Mouse (Mus musculus) thymus, adult 18-20 months (tissue): ENCODE measurements around the gene Rpl18.

Experiments
- DNase-seq, 2 experiments: peaks; one replicate each; pipeline ENCODE4 v3.0.0; 2022; ENCODE audit warnings: mixed read lengths in 2 of 2

Gene Rpl18

DNA sequence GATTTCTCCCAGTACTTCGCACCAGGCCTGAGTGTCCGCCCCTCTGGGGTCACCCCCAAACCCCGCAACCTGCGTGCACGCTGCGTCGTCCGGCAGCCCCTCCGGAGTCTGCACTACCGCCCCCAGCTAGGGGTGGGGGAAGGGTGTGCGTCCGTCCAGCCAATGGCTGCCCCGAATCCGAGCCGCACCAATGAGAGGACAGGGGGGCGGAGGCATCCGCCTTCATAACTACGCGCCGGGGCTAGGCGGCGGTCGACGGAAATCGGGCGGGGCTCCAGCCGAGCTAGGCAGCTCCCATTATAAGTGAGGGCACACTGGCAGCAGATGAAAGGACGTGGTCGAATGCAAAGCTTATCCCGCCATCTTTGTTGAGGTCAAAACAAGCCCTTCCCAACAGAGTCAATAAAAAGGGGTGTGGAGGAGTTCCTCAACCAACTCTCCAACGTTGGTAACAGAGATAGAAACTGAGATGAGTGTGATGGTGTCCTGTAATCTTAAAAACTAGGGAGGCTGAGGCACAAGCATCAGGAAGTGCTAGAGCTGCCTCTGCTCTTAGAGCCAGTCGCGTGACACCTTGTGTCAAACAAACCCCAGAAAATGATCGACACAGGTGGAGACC, at the start of gene Rpl18:
TSS of gene Rpl18 (plus strand) at position 368 of the 619 bp plus-strand sequence.
- DNase-seq: peak; percentile 98

DNA sequence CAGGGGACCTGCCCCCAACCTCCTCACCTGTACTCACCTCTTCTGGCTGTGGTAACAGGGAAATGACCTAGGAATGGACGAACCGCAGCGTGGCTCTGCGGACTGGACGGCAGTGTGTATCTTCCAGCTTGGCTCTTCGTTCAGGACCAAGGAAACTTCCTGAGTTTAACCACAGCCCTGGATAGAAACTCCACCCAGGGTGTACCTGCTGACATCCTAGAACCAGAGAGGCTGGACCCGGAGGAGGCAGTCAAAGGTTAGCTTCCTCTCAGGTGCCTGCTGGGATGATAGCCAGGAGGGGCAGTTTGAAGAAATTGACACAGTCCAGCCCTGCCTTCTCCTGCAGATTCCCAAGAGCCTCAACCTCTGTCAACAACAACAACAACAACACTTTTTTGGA, 49.1 kb upstream of the Rpl18 start, which contains the start of gene Fut2:
TSS of gene Fut2 (minus strand) at position 234 of the 400 bp plus-strand sequence.
- DNase-seq: no peak

DNA sequence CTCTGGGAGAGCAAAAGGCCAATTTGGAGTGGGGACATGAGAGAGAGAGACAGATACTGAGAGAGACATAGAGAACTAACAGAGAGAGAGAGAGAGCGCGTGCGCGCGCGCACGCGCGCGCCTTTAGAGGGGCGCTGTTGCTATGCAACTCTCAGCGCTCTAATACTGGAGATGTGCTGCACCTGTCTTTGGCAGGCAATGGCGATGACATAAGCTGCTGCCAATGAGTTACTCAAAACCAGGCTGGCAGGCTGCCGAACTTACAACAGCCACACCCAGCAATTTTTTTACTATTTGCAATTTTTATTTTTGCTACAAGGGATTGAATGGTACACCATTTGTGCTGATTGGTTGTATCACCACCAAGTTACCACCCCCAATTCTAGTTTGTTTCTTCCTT, 47.5 kb upstream of the Rpl18 start:
- DNase-seq: no peak

DNA sequence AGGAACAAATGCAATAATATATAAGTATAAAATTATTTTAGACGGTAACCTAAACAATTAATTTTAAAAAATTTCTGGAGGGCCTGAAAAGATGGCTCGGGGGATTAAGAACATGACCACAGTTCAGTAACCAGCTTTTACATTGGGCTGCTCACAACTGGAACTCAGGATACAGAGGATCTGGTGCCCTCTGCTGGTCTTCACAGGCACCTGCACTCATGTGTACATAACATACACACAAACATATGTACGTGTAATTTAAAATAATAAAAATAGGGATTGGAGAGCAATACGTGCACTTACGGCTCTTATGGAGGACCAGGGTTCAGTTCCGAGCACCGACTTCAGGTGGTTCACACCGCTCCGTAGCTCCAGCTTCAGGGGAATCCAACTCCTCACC, 46.3 kb upstream of the Rpl18 start:
- DNase-seq: no peak

DNA sequence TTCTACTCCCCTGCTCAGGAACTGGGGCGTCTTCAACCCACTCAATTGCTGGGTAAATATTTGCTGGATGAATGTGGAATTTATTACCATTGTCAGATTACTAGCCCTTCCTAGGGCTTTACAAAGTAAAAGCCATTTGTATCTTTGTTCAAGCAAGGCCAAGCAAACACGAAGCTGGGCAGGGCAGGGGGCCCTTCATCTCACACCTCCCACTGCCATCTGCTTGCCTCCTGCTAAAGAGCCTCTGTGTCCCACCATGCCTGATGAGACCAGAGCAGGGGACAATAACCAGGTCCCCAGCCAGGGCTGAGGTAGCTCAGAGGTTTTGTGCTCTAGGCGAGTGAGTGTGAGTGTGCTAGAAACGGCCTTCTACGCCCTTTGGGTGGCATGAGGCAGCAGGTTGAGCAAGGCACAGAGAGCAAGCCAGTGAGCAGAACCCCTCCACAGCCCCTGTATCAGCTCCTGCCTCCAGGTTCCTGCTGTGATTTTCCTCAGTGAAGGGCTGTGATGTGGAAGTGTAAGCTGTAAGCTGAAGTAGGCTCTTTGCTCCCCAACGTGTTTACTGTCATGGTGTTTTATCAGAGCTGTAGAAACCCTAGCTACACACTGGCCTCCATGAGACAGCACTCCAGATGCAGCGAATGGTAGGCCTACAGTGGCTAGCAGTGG, 37.5 kb upstream of the Rpl18 start:
- no peak for DNase-seq

DNA sequence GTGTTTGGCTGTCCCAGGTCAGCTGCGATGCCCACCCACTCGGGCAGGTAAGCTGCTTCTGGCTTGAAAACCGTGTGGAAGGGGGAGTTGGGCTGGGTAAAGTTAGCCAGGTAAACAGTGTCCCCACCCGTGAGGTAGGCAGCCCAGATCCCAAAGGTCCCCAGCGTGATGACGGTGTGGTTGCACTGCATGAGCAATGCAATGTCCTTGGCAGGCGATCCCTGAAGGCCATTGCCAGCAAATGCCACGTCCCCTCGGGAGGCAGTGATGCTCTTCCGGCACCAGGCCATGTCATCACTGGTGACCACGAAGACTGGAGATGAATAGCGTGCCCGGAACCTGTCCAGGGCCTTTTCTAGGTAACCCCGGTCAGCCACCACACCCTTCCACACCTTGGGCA, 36.7 kb upstream of the Rpl18 start:
- DNase-seq: no peak

DNA sequence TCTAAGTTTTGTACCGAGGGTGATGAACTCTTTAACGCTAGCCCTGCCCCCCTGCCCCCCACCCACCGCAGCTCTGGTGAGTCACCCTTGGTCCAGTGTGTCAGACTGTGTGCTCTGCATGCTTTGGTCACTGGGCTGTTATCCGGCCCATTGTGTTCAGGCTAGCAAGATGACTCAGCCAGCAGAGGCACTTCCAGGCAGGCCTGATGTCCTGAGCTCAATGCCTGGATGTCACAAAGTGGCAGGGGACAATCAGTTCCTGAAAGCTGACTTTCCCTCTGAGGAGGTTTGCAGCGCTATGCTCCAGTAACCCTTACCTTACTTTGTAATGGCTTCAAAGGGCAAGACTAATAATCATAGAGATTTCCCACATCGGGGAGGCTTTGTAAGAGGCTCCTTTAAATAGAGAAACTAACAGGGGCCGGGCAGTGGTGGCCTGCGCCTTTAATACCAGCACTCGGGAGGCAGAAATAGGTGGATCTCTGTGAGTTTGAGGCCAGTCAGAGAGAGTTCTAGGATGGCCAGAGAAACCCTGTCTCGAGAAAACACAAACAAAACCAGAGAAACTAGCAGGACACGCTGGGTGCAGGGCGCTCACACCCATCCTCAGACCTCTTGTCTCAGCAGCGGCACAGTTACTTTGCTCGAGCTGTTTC, 35.2 kb upstream of the Rpl18 start:
- DNase-seq: no peak

DNA sequence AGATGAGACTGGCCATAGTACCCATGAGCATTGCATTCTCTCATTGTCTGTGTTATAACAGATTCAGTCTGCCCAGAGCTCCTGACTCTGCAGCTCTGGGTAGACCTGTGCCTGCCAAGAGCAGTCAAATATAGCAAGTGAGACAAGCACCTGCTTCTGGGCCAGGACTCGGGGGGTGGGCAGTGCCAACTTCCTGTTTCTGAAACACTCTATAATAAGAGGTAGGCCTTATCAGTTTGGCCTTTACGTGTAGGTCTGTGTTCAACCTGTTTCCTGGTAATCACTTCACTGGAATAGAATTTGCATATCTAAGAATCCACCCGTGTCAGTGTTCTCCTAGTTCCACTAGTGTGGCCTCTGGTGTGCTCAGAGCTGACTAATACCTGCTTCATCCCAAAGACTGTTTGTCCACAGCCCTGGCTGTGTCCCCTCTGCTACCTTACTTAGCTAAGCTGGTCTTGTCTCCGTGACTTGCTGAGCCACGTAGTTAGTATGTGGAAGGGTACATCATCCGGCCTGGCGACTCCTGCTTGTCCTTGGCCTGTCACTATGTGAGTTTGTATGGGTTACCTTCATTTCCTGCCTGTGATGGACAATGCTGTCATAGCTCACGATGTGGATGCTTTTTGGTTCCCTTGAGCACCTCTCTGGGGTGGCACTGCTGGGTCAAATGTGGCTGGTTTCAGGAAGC, 34.1 kb upstream of the Rpl18 start:
- DNase-seq: no peak

DNA sequence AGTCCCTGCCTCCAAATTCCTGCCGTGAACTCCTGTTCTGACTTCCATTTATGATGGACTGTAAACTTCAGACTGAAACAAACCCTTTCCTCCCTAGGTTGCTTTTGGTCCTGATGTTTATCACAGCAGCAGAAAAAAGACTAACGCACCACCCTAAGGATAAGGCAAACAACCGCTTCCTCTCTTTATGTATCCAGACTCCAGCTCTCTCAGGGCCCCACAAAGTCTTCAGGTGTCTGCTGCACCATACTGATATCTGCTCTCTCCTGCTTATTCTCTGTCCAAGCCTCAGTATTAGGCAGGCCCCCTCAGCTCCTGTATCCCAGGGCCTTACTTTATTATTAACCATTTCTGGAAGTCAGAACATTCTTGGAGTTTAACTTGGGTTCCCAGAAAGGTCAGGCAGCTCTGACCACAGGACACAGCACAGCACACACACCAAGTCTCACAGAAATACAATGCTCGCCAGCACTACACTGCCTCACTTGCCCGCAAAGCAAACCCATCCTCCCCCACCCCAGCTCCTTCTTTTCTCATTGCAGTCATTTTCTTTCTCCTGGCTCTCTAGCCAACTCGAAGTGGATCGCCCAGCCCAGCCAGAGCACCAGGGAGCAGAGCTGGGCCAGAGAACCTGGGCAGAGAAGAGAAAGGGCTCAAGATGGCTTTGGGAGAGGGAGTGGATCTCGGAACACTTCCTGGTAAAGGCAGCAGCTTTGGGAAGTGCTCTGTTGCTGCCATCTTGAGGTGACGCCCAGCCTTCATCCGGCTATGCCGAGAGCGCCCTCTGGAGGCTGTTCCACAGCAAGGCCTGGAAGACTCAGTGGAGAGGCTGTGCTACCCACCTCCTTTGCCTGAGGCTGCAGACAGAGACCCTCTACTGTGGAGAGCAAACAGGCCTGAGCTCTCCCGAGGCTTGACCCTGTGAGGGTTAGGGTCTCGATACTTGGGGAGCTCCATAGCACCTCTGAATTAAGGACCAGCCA, 32.8 kb upstream of the Rpl18 start:
- peak; percentile 50 to 67 for DNase-seq

DNA sequence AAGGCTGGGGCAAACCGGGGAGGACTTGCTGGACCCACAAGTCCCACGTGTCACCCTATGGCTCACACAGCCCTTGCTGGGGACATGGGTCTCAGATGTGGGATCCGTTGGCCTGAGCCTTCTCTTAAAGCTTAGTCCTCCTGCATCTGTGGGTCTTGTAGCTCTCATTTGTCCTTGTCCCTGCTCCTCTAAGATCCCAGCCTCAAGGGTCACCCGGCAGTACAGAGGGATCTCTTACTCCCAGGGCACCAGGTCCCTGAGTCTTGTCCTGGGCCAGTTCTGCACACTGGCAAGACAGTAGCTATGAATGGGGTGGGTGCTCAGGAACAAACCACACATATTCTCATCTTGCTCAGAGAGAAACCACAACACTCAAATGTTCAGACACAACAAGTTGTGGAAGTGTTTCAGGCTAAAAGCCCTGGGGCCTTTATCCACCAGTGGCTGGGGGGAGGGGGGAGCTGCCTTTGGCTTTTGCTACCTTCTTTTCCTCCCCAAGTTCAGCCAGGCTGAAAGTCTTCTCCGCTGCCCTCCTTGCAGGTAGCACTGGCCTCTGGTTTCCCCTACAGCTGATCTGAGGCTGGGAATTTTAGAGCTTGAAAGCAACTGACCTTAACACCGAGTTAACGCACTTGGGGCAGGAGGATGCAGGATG, 31.7 kb upstream of the Rpl18 start, which contains the start of gene Ntn5:
TSS of gene Ntn5 (plus strand) at position 627 of the 655 bp plus-strand sequence.
- no peak for DNase-seq

DNA sequence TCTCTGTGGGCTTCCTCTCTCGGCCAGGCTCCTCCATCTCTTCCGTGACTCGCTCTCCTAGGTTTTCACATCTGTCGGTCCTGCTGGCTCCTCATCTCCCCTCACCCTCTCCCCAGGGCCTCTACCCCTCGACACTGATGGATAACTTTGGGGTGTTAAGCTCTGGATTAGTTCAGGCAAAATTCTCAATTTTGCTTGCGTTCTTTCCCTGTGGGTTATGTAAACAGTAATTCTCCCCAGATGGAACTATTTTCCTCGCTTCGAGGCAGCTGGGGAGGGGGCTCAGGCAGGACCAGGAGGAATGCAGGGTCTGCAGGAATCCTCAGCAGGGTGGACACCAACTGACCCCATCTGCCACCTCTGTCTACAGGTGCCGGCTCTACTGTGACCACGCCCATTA, 29.4 kb upstream of the Rpl18 start:
- DNase-seq: no peak

DNA sequence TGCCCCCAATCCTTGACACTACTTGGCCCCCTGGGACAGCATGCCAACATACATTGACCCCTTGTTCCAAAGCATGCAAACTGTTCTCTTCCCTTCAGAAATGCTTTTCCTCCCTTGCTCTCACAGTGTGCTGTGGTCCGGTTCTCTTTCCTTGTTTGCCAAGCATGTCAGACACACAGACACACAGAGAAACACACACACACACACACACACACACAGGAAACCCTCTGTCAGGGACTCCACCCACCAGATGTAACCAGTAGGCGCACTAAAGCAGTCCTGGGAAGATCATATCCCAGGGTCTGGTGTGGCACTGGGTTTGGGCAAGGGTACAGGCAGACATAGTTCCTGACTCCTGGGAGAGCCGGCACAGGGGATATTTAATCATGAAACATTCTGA, 28.4 kb upstream of the Rpl18 start:
- no peak for DNase-seq

DNA sequence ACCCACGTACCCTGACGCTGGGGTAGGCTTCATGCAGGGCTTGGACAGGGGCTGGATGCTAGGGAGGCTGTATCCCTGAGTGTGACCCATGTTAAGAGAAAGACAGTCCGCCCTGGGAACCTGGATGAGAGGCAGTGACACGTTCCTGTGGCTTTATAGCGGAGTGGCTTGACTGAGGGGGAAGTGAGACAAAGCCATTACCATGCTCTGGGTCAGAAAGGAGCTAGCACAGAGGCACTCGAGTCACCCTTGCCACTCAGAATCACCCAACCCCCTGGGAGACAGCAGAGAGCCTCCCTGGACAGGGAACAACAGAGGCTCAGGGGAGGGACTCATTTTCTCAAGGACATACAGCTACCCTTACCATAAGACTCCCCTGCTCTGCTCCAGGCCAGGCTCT, 26.2 kb upstream of the Rpl18 start:
- no peak for DNase-seq

DNA sequence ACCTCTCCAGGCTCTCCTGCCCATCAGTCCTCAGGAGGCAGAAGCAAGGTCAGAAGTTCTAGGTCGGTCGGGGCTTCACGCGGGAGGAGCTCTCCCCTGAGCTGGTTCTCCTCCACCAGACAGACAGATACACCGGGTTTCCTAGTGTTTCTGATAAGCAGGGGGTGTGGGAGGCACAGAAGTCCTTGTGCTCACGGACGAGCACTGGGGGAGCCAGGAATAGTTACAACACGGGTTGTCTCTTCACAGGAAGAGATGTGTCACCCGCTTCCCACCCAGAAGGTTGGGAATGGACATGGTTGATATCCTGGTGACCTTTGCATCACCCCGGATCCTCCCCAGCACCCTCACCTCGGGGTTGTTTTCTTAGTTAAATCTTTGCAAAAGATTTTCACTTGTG, 25.5 kb upstream of the Rpl18 start:
- DNase-seq: no peak

DNA sequence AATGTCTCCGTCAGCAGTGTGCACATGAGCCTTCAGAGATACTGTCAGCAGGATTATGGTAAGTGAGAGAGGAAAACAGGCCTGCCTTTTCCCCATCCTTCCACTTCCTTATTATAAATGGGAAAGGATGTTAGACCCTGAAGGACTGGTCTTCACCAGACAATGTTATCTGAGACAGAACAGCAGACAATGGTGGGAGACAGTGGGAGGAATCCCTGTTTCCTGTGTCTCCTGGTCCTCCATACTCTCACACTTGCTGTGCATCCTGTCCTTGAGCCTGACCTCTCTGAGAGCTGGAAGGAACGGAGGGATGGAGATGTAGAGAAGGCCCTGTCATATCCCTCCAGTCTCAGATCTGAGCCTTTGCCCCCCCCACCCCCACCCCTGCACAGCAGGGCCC, 22.9 kb upstream of the Rpl18 start:
- DNase-seq: no peak

DNA sequence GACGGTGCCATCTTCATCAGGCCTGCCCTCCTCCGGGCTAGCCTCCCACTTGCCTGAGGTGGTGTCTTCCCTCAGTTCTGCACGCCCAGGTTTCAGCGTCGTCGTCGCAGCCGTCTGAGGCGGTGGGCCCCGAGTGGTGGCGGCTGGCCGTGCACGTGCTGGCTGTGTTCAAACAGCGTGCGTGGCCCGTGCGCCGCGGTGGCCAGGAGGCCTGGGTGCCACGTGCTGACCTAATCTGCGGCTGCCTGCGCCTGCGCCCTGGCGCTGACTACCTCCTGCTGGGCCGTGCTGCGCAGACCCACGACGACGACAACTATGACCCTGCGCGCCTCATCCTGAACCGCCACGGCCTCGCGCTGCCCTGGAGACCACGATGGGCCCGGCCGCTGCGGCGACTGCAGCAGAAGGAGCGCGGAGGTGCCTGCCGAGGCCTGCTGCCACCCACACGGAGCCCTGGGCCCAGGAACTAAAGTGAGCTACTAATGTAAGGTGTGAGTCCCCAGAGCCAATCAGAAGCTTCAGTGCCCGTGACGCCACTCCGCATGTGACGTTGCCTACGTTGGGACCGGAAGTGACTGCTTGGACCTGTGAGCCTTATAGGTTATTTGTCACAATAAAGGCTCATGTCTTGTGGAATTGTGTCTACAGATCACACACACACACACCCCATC, 21.2 kb upstream of the Rpl18 start, which contains the start of gene Sec1:
TSS of gene Sec1 (minus strand) at position 482 of the 671 bp plus-strand sequence.
- DNase-seq: no peak

DNA sequence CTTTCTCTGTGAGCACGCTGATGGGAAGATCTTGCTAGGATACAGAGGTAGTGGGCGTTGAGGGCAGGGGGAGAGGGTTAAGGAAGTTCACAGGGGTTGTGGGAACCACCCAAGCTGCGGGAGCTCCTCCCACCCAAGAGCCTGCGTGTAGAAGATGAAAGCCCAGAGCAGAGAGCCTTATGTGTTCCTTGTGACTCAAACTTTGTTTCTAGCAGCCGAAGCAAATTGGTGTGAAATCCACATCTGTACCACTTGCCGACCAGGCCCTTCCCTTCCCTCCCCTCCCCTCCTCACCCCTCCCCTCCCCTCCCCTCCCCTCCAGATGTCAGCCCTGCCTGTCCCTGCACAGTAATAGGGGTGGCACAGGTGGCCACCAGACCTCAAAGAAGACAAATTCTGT, 20.2 kb upstream of the Rpl18 start:
- peak in 1 of 2 experiments; percentile 41 for DNase-seq

DNA sequence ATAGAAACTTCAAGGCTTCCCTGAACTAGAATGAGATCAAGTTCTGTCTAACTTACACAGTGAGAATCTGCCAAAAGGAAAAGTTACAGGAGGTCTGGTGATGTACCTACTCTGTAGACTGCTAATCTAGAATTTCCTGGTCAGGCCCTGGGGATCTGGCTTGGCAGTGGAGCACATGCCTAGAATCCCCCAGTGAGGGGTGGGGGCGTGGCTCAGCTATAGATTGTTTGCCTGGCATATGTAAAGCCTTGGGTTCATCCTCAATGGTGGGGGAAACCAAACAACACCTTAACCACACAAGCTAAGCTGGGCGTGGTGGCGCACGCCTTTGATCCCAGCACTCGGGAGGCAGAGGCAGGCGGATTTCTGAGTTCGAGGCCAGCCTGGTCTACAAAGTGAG, 17.4 kb upstream of the Rpl18 start:
- no peak for DNase-seq

DNA sequence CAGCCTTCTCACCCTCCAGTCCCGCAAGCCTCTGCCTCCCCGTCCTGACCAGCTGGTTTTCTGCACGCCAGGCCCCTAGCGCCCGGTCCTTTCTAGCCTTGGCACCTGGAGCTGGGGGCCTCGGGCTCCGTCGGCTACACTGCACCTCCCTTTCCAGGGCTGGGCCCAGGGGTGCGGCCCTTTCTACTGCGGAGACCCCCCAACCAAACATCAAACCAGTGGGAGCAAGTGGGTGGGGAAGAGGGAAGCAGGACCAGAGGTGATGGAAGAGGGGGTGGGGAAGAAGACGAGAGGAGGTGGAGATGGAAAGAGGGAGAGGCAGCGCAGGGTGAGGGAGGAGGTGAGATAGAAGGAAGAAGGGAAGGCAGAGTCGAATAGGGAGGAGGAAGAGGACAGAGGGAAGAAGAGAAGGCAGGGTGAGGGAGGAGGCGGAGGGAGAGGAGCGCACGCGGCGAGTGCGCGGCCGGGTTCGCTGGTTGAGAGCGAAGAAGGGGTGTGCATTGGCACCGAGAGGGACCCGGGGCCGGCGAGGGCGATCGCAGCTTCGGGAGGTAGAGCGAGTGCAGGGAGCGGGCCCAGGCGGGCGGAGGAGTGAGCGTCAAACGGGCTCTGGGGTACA, 15.6 kb upstream of the Rpl18 start, which contains the start of gene Car11:
TSS of gene Car11 (plus strand) at position 321 of the 619 bp plus-strand sequence.
- peak in 1 of 2 experiments; percentile 12 for DNase-seq

DNA sequence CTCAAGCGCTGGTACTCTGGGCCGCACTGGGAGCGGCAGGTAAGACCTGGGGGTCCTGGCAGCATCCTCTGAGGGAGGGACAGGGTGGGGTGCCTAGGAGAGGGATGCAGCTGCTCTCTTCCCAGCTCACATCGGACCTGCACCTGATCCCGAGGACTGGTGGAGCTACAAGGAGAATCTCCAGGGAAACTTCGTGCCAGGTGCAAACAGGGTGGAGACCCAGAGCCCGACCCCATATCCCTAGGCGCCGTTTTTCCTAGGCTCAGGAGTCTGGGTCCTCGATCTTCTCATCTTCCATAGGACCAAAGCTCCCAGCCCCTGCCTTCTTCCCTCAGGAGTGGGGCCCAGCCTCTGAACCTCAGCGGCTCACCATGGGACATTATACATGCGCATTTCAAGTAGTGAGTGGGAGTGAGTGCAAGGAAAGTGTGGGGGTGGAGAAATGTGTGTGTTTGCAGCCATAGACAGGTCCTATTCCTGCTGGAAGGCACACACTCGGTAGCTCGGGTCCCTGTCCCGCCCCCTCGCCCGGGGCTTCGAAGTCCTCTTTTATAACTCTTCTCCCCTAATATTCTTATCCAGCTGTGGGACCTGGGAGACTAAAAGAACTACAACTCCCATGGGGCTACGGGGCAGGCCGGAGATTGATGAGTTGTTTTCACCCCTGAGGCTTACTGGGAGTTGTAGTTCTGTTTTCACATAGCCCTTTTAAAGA, 14.8 kb upstream of the Rpl18 start:
- peak; percentile 46 to 61 for DNase-seq
